Mouse (Mus musculus): Measurements from ENCODE around the gene Szrd1. TPM values are rescaled to one million over a fixed set of nuclear protein-coding genes. Genes with fewer than 3 reads are reported as not detected.
A peak's percentile ranks its signal among the peaks of the same experiment; 100 is the strongest.

Gene Szrd1
- polyA plus RNA-seq, 1 experiment from 2014 or later = 48.7 TPM

- H3K9ac ChIP-seq = no peak overlapping the region
- peak overlapping the region; percentile 45 for H3K4me2 ChIP-seq
- H3K36me3 ChIP-seq = peaks cover 1% of the 10 kb centered on the region; the same call in 1 of the 2 replicates
- no peak for ATAC-seq (ENCODE audit: borderline replicate concordance, extremely low read depth, low FRiP score, low TSS enrichment)
- 33% methylated on average over 8 of the region's 8 CpGs for WGBS
- H3K27ac ChIP-seq = peak overlapping the region; percentile 98
- H3K9me3 ChIP-seq = no peaks in the 10 kb centered on the region
- H3K4me3 ChIP-seq = no peak overlapping the region
- no peaks in the 10 kb centered on the region for H3K27me3 ChIP-seq
- H3K4me1 ChIP-seq = peaks cover 73% of the 10 kb centered on the region
Observed at GRCm38 (mm10) chr4:141132191-141132590, 7.4 kb downstream of the Szrd1 start.

- Histone ChIP-seq H3K4me2 (peak overlapping the region; percentile 45), H3K27me3 (no peaks in the 10 kb centered on the region), H3K27ac (peak overlapping the region; percentile 98), H3K4me1 (peaks cover 72% of the 10 kb centered on the region), H3K4me3 (no peak overlapping the region), H3K9ac (0 out of 2 replicates have a peak overlapping the region, but pooled peaks have one; percentile 11), H3K36me3 (peaks cover 5% of the 10 kb centered on the region; the same call in 1 of the 2 replicates), H3K9me3 (no peaks in the 10 kb centered on the region)
- ATAC-seq (ENCODE audit: borderline replicate concordance, extremely low read depth, low FRiP score, low TSS enrichment) = peak; percentile 58
- 30% methylated on average over 5 of the region's 5 CpGs for WGBS
Observed at GRCm38 (mm10) chr4:141131531-141132061, 8.0 kb downstream of the Szrd1 start.

GRCm38 (mm10) chr4:141130704-141131342, 8.8 kb downstream of the Szrd1 start:
- 62% methylated on average over 6 of the region's 6 CpGs for WGBS
- H3K36me3 ChIP-seq = peaks cover 5% of the 10 kb centered on the region; the same call in 1 of the 2 replicates
- peaks cover 64% of the 10 kb centered on the region for H3K4me1 ChIP-seq
- no peak overlapping the region for H3K4me3 ChIP-seq
- ATAC-seq (ENCODE audit: borderline replicate concordance, extremely low read depth, low FRiP score, low TSS enrichment) = peak; percentile 21; the same call in 1 of the 2 replicates
- H3K4me2 ChIP-seq = peak overlapping the region; percentile 27
- H3K27me3 ChIP-seq = no peaks in the 10 kb centered on the region
- 0 out of 2 replicates have a peak overlapping the region, but pooled peaks have one; percentile 4 for H3K9ac ChIP-seq
- H3K27ac ChIP-seq = peak overlapping the region; percentile 98
- H3K9me3 ChIP-seq = no peaks in the 10 kb centered on the region

GRCm38 (mm10) chr4:141129190-141129710, 10.3 kb downstream of the Szrd1 start:
- no peak overlapping the region for H3K4me3 ChIP-seq
- peaks cover 5% of the 10 kb centered on the region; the same call in 1 of the 2 replicates for H3K36me3 ChIP-seq
- no peak for ATAC-seq (ENCODE audit: borderline replicate concordance, extremely low read depth, low FRiP score, low TSS enrichment)
- no peak overlapping the region for H3K4me2 ChIP-seq
- no peak overlapping the region for H3K9ac ChIP-seq
- H3K27ac ChIP-seq = peak overlapping the region; percentile 72
- no peaks in the 10 kb centered on the region for H3K9me3 ChIP-seq
- WGBS = 50% methylated on average over 6 of the region's 6 CpGs
- H3K27me3 ChIP-seq = no peaks in the 10 kb centered on the region
- peaks cover 50% of the 10 kb centered on the region for H3K4me1 ChIP-seq

- H3K27me3 ChIP-seq = no peaks in the 10 kb centered on the region
- no peak overlapping the region for H3K4me2 ChIP-seq
- H3K9ac ChIP-seq = no peak overlapping the region
- H3K27ac ChIP-seq = peak overlapping the region; percentile 42; the same call in 1 of the 2 replicates
- no peak for ATAC-seq (ENCODE audit: borderline replicate concordance, extremely low read depth, low FRiP score, low TSS enrichment)
- H3K9me3 ChIP-seq = no peaks in the 10 kb centered on the region
- H3K4me3 ChIP-seq = no peak overlapping the region
- peaks cover 27% of the 10 kb centered on the region; the same call in 1 of the 2 replicates for H3K4me1 ChIP-seq
- WGBS = 21% methylated on average over 1 of the region's 1 CpGs
- H3K36me3 ChIP-seq = peaks cover 9% of the 10 kb centered on the region; the same call in 1 of the 2 replicates
Observed at GRCm38 (mm10) chr4:141123065-141123464, 16.5 kb downstream of the Szrd1 start.

- Histone ChIP-seq H3K36me3 (peaks cover 14% of the 10 kb centered on the region; the same call in 1 of the 2 replicates), H3K27ac (peak overlapping the region; percentile 42; the same call in 1 of the 2 replicates), H3K4me1 (peaks cover 27% of the 10 kb centered on the region; the same call in 1 of the 2 replicates), H3K27me3 (no peaks in the 10 kb centered on the region), H3K4me2 (no peak overlapping the region), H3K4me3 (no peak overlapping the region), H3K9me3 (no peaks in the 10 kb centered on the region), H3K9ac (no peak overlapping the region)
- WGBS = 60% methylated on average over 7 of the region's 7 CpGs
- ATAC-seq (ENCODE audit: borderline replicate concordance, extremely low read depth, low FRiP score, low TSS enrichment) = no peak
Observed at GRCm38 (mm10) chr4:141122663-141123062, 16.9 kb downstream of the Szrd1 start.

- peaks cover 23% of the 10 kb centered on the region; the same call in 1 of the 2 replicates for H3K4me1 ChIP-seq
- WGBS = 23% methylated on average over 11 of the region's 11 CpGs
Observed at GRCm38 (mm10) chr4:141120700-141121099, 18.9 kb downstream of the Szrd1 start.

GRCm38 (mm10) chr4:141118691-141119090, 20.9 kb downstream of the Szrd1 start:
- Histone ChIP-seq H3K9ac (no peak overlapping the region), H3K27me3 (no peaks in the 10 kb centered on the region), H3K9me3 (no peaks in the 10 kb centered on the region), H3K4me1 (peaks cover 35% of the 10 kb centered on the region), H3K27ac (no peak overlapping the region), H3K36me3 (peaks cover 44% of the 10 kb centered on the region), H3K4me2 (no peak overlapping the region), H3K4me3 (no peak overlapping the region)
- WGBS = 56% methylated on average over 4 of the region's 4 CpGs
- no peak for ATAC-seq (ENCODE audit: borderline replicate concordance, extremely low read depth, low FRiP score, low TSS enrichment)

More at GRCm38 (mm10) chr4:141120700-141121099, 18.9 kb downstream of the Szrd1 start:
- H3K4me3 ChIP-seq = no peak overlapping the region
- no peak overlapping the region for H3K9ac ChIP-seq
- H3K27ac ChIP-seq = no peak overlapping the region
- H3K9me3 ChIP-seq = no peaks in the 10 kb centered on the region
- H3K27me3 ChIP-seq = no peaks in the 10 kb centered on the region
- peaks cover 28% of the 10 kb centered on the region for H3K36me3 ChIP-seq
- peak; percentile 46; the same call in 1 of the 2 replicates for ATAC-seq (ENCODE audit: borderline replicate concordance, extremely low read depth, low FRiP score, low TSS enrichment)
- no peak overlapping the region for H3K4me2 ChIP-seq

GRCm38 (mm10) chr4:141115398-141115797, 24.2 kb downstream of the Szrd1 start:
- Histone ChIP-seq H3K36me3 (peaks cover 75% of the 10 kb centered on the region), H3K4me2 (no peak overlapping the region), H3K4me1 (peaks cover 26% of the 10 kb centered on the region), H3K9me3 (no peaks in the 10 kb centered on the region), H3K4me3 (no peak overlapping the region), H3K27me3 (no peaks in the 10 kb centered on the region), H3K9ac (no peak overlapping the region), H3K27ac (peak overlapping the region; percentile 38; the same call in 1 of the 2 replicates)
- no peak for ATAC-seq (ENCODE audit: borderline replicate concordance, extremely low read depth, low FRiP score, low TSS enrichment)
- 83% methylated on average over 8 of the region's 8 CpGs for WGBS

GRCm38 (mm10) chr4:141114521-141114981, 25.0 kb downstream of the Szrd1 start:
- 0 out of 2 replicates have a peak, but pooled peaks have one; percentile 3 for ATAC-seq (ENCODE audit: borderline replicate concordance, extremely low read depth, low FRiP score, low TSS enrichment)
- 55% methylated on average over 6 of the region's 6 CpGs for WGBS
- H3K27me3 ChIP-seq = no peaks in the 10 kb centered on the region
- H3K4me2 ChIP-seq = no peak overlapping the region
- H3K4me3 ChIP-seq = no peak overlapping the region
- peaks cover 79% of the 10 kb centered on the region for H3K36me3 ChIP-seq
- H3K9me3 ChIP-seq = no peaks in the 10 kb centered on the region
- peak overlapping the region; percentile 88 for H3K27ac ChIP-seq
- peaks cover 26% of the 10 kb centered on the region for H3K4me1 ChIP-seq
- no peak overlapping the region for H3K9ac ChIP-seq

- Histone ChIP-seq H3K27ac (peak overlapping the region; percentile 88), H3K36me3 (peaks cover 79% of the 10 kb centered on the region), H3K4me1 (peaks cover 27% of the 10 kb centered on the region), H3K9me3 (no peaks in the 10 kb centered on the region), H3K9ac (no peak overlapping the region), H3K4me3 (no peak overlapping the region), H3K27me3 (no peaks in the 10 kb centered on the region), H3K4me2 (no peak overlapping the region)
- ATAC-seq (ENCODE audit: borderline replicate concordance, extremely low read depth, low FRiP score, low TSS enrichment) = peak; percentile 67; the same call in 1 of the 2 replicates
- WGBS = 50% methylated on average over 7 of the region's 7 CpGs
Observed at GRCm38 (mm10) chr4:141113831-141114230, 25.7 kb downstream of the Szrd1 start.

All from lung, embryonic 15.5 days (tissue).